Mouse (Mus musculus) gastrocnemius, postnatal 36 days (tissue): ENCODE results near the gene Gm21828. TPM values are rescaled to one million over a fixed set of nuclear protein-coding genes. Genes with fewer than 3 reads are reported as not detected.
"Not testable (repeated sequence)": the region's sequence is repeated elsewhere in the genome, so short reads cannot be mapped to it uniquely, and the experiment has no call there.

ENCODE experiments used
- DNase-seq, 2 experiments: peaks; one replicate each; pipeline ENCODE4 v3.0.0; 2022
- intact Hi-C: fragments of 180-260 bp; cut with DNase I; formaldehyde crosslinking; loops from one replicate; pipeline ENCODE4 v1.15.1; 2025
- long read RNA-seq, 2 experiments: library from polyadenylated mRNA; stranded (forward); transcript quantifications; one replicate each; pipeline ENCODE4 v2.0.0; 2021
- total RNA-seq, 2 experiments: library from RNA; stranded (reverse); gene quantifications; 2 replicates each; pipeline ENCODE4 v1.2.3; 2021

The Gm21828 gene
- not detected for total RNA-seq
- long read RNA-seq, experiment 1: 0 reads
- long read RNA-seq, experiment 2: 0 reads

DNA sequence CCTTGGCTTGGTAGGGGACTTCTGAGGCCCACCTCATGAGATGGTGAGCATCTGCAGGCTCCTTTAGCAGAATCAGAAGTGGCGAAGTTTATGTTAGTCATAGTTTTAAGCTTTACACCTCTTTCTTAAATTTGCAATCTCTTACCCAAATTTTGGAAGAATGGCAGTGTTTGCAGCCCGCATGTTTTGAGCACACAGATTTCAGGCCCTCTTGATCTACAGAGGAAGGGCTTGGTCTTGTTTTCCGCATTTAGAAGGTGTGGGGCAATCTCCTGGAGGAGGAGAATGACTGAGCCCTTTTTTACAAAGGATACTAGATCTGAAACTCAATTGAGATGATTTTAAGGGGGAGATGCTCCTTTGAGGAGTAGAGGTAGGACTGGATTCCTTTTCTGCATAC, at the start of gene Gm21828:
TSS of gene Gm21828 (minus strand) at position 101 of the 400 bp plus-strand sequence.
- intact Hi-C loops, DNase-seq: not testable (repeated sequence)

DNA sequence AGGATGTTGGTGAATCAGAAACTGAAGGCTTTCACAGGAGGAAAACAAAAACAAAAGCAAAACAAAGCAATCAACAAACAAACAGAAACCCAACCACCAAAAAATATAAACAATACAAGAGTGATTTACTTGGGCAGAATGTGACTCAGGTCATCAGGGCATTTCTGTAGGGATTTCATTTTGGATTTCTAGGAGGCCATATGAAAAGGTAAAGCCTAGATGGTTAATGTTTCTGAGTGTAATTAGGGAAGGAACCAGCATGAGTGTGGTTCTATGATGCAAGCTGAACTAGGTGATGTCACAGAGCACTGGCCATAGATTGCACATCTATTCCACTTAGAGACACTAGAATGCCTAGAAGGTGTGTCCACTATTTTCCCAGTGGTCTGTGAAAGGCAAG, 28.4 kb upstream of the Gm21828 start, which contains the start of the genes Gm21440 and Gm21454:
TSS of gene Gm21440 (plus strand) at position 301 of the 400 bp plus-strand sequence.
TSS of gene Gm21454 (plus strand) at position 352 of the 400 bp plus-strand sequence.
- DNase-seq, intact Hi-C loops: not testable (repeated sequence)

Other genes with a start within 250 kb of the Gm21828 start
- not detected for gene Gm20807, start 181.0 kb downstream of the Gm21828 start, total RNA-seq
- not detected for gene Gm21891, start 90.4 kb downstream of the Gm21828 start, total RNA-seq
- not detected for gene Gm21425, start 62.0 kb downstream of the Gm21828 start, total RNA-seq
- not detected for gene Gm21440, start 28.5 kb upstream of the Gm21828 start, total RNA-seq
- not detected for gene Gm21454, start 28.5 kb upstream of the Gm21828 start, total RNA-seq
- not detected for gene Gm21725, start 125.1 kb upstream of the Gm21828 start, total RNA-seq
- gene Gm21866, start 241.7 kb upstream of the Gm21828 start, total RNA-seq: not detected